Mouse (Mus musculus) C2C12 (cell line): ENCODE measurements around the gene Hrct1. TPM values are rescaled to one million over a fixed set of nuclear protein-coding genes. Genes with fewer than 3 reads are reported as not detected.

Experiments used
- H3K27me3 ChIP-seq: one replicate; pipeline ENCODE4 v1.6.1; 2011; ENCODE audit not compliant: control insufficient read depth, insufficient read depth, insufficient read length
- H3K36me3 ChIP-seq: one replicate; pipeline ENCODE4 v1.6.1; 2011; ENCODE audit not compliant: control insufficient read depth, insufficient read depth
- H3K4me3 ChIP-seq: one replicate; pipeline ENCODE4 v1.5.1; 2011; ENCODE audit warnings: mild to moderate bottlenecking, control low read depth; ENCODE audit not compliant: poor library complexity, insufficient read depth, severe bottlenecking
- H3K79me2 ChIP-seq: one replicate; pipeline ENCODE4 v1.6.1; 2011; ENCODE audit not compliant: control insufficient read depth, insufficient read depth
- H3K79me3 ChIP-seq: one replicate; pipeline ENCODE4 v1.6.1; 2011; ENCODE audit warnings: low read depth, control low read depth
- H3ac ChIP-seq: one replicate; pipeline ENCODE3; 2011; ENCODE audit warnings: low read depth; ENCODE audit not compliant: control insufficient read depth, insufficient read length
- CEBPB ChIP-seq: IDR thresholded peaks from one replicate; pipeline ENCODE4 v1.6.1; 2011; ENCODE audit warnings: low read depth, mild to moderate bottlenecking, control low read depth, moderate library complexity
- CTCF ChIP-seq: IDR thresholded peaks from one replicate; pipeline ENCODE4 v1.5.1; 2011; ENCODE audit not compliant: control insufficient read depth, insufficient read depth, insufficient read length
- FOSL1 ChIP-seq: IDR thresholded peaks from one replicate; pipeline ENCODE4 v1.8.0; 2011; ENCODE audit warnings: mild to moderate bottlenecking, low read length; ENCODE audit not compliant: poor library complexity, insufficient read depth, severe bottlenecking
- MAX ChIP-seq: IDR thresholded peaks from one replicate; pipeline ENCODE4 v1.6.1; 2011; ENCODE audit warnings: mild to moderate bottlenecking, control low read depth
- MYOD1 ChIP-seq: IDR thresholded peaks from one replicate; pipeline ENCODE4 v1.6.1; 2011; ENCODE audit warnings: low read depth; ENCODE audit not compliant: control insufficient read depth, insufficient read length
- MYOG ChIP-seq: IDR thresholded peaks from one replicate; pipeline ENCODE4 v1.6.1; 2011; ENCODE audit not compliant: control insufficient read depth, insufficient read length; ENCODE audit errors: extremely low read depth
- USF1 ChIP-seq: IDR thresholded peaks from one replicate; pipeline ENCODE4 v1.6.1; 2011; ENCODE audit warnings: low read depth, mild to moderate bottlenecking, control low read depth, moderate library complexity
- polyA plus RNA-seq: library from polyadenylated mRNA; unstranded; fragments of >200 nt; fragmentation: generic; extraction: Trizol; gene quantifications from one replicate; pipeline ENCODE4 v1.2.1, GENCODE M21; 2012; ENCODE audit warnings: missing spikeins

Gene Hrct1
- polyA plus RNA-seq, 1 experiment = 5.0 TPM

DNA sequence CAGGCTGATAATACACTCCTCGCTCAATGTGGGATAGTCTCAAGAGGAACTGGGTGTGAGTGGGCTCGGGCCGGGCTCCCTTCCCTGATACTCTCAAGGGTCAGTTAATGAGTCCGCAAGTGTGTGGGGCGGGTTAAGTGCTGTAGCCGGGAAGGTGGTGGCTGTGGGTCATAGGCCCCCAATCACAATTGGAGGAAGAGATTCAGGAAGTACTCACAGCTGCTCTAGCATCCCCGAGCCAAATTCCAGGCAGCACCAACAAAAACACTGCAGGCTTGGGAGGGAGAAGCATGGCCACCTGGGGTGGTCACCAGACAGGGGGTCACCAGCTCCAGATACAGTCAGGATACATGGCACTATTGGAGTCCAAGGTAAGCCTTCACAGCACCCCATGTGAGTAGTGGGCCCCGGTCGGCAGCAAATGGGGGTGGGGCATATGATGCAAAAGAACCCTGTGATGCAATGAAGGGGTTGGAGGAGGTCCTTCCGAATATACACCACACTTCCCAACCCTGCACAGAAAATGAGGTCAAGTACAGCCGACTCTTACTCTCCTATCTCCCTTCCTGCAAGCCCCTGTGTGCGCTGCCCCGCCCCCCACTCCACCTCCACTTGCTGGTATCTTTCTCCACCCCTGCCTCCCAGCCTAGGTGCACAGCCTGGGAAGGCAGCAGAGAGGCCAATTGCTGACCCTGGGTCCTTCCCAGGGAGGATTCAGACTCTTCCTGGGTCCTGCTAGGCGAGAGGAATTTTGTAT, 3.0 kb downstream of the Hrct1 start, which contains the start of gene Spaar:
Gene Spaar (plus strand): TSS at position 241 of the 757 bp plus-strand sequence.
- TF ChIP-seq CEBPB (no peak), MYOG (no peak), USF1 (no peak), MYOD1 (no peak), MAX (no peak), FOSL1 (no peak), CTCF (no peak)

DNA sequence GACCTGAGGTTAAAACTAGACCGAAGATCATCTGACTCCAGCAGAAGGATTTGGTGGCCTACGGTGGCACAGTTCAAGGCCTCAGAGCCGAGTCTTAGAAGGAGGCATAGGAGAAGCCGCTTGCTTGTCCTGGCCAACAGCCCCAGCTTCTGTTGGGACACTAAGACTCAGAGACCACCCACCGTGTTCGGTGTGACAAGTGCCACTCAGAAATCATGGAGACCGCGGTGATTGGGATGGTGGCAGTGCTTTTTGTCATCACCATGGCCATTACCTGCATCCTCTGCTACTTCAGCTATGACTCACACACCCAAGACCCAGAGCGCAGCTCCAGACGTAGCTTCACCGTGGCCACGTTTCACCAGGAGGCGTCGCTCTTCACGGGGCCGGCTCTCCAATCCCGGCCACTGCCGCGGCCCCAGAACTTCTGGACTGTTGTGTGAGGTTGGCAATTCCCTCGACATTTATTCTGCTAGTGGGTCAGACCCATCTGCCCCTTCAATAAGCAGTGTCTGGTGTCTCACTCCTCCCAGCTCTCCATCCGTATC, 3.8 kb downstream of the Hrct1 start:
- Histone ChIP-seq H3ac (no peak overlapping the region), H3K79me2 (no peaks in the 10 kb centered on the region), H3K79me3 (no peaks in the 10 kb centered on the region), H3K4me3 (no peak overlapping the region), H3K36me3 (no peaks in the 10 kb centered on the region), H3K27me3 (no peaks in the 10 kb centered on the region)
- TF ChIP-seq MYOD1 = no peak
- no peak for TF ChIP-seq CEBPB
- TF ChIP-seq USF1 = no peak
- no peak for TF ChIP-seq MAX
- no peak for TF ChIP-seq FOSL1
- TF ChIP-seq MYOG = no peak
- TF ChIP-seq CTCF = no peak

More for the DNA sequence above, 3.0 kb downstream of the Hrct1 start, which contains the start of gene Spaar:
- Histone ChIP-seq H3K27me3 (no peaks in the 10 kb centered on the region), H3K4me3 (no peak within 1 kb of the TSS), H3K79me3 (no peaks in the 10 kb centered on the region), H3K79me2 (no peaks in the 10 kb centered on the region), H3ac (peak within 1 kb of the TSS; percentile 55), H3K36me3 (no peaks in the 10 kb centered on the region)

DNA sequence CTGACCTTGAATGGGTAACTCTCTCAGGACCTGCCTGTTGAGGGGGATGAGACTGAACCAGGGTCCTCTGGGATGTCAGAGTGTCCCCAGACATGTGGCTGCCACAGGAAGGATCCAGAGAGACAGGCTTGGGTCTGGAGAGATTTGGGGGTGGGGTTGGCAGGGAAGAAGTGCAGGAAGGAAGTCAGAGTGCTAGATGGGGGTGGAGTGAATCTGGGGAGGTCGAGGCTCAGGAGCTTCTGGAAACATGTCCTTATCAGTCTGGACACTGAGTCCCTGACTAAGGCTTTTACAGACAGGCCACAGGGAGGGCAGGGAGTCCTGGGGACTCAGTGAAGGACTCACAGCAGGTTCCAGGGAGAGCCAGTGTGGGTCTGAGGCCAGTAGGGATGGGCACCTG, 5.2 kb downstream of the Hrct1 start:
- Histone ChIP-seq H3K4me3 (no peak overlapping the region), H3K79me2 (no peaks in the 10 kb centered on the region), H3K27me3 (no peaks in the 10 kb centered on the region), H3K79me3 (no peaks in the 10 kb centered on the region), H3ac (no peak overlapping the region), H3K36me3 (no peaks in the 10 kb centered on the region)
- no peak for TF ChIP-seq MAX
- no peak for TF ChIP-seq MYOD1
- no peak for TF ChIP-seq CTCF
- no peak for TF ChIP-seq CEBPB
- no peak for TF ChIP-seq MYOG
- no peak for TF ChIP-seq FOSL1
- TF ChIP-seq USF1 = no peak

DNA sequence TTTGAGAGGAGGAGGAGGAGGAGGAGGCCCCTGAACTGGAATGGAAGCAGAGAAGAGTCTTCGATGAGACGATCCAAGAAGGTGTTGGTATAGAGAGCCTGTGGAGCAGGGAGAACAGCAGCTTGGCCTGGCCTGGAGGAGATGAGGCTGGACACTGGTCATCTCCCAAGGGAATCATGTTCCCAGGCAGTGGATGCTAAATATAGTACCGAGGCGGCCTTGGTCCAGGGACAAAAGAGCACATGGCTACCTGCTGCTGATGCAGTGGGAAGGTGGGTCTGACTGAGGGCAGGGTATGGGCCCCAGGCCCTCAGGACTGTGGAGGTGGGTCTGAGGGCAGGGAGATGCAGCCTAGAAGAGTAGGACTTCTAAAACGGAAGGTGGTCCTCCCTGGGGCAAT, 6.2 kb downstream of the Hrct1 start:
- Histone ChIP-seq H3K27me3 (no peaks in the 10 kb centered on the region), H3K4me3 (no peak overlapping the region), H3ac (no peak overlapping the region), H3K79me2 (no peaks in the 10 kb centered on the region), H3K79me3 (no peaks in the 10 kb centered on the region), H3K36me3 (no peaks in the 10 kb centered on the region)
- TF ChIP-seq MAX (no peak), USF1 (no peak), CEBPB (no peak)

DNA sequence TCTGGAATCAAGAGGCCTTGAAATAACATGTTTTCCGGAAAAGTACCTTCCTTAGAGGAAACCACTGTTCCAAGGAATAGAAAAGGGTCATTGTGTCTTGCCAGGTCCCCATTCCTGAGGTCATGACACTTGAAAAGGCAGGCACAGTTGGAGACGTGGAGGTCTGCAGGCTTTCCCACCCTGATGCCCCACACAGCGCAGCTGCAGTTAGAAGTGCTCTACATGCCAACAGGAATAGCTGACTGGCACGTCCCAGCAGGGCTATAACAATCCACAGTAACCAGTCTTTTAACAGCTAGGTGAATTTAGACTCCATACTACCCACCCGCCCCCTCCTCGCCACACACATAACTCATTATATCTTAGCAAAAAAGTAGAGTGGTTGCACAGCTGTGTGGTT, 10.2 kb downstream of the Hrct1 start:
- no peaks in the 10 kb centered on the region for H3K36me3 ChIP-seq
- H3K4me3 ChIP-seq = no peak overlapping the region
- H3K79me2 ChIP-seq = no peaks in the 10 kb centered on the region
- TF ChIP-seq MAX = no peak
- TF ChIP-seq USF1 = no peak
- no peak for TF ChIP-seq CTCF
- TF ChIP-seq MYOG = no peak
- no peak for TF ChIP-seq MYOD1
- no peak for TF ChIP-seq CEBPB
- TF ChIP-seq FOSL1 = no peak
- no peak overlapping the region for H3ac ChIP-seq
- H3K27me3 ChIP-seq = no peaks in the 10 kb centered on the region
- H3K79me3 ChIP-seq = no peaks in the 10 kb centered on the region

DNA sequence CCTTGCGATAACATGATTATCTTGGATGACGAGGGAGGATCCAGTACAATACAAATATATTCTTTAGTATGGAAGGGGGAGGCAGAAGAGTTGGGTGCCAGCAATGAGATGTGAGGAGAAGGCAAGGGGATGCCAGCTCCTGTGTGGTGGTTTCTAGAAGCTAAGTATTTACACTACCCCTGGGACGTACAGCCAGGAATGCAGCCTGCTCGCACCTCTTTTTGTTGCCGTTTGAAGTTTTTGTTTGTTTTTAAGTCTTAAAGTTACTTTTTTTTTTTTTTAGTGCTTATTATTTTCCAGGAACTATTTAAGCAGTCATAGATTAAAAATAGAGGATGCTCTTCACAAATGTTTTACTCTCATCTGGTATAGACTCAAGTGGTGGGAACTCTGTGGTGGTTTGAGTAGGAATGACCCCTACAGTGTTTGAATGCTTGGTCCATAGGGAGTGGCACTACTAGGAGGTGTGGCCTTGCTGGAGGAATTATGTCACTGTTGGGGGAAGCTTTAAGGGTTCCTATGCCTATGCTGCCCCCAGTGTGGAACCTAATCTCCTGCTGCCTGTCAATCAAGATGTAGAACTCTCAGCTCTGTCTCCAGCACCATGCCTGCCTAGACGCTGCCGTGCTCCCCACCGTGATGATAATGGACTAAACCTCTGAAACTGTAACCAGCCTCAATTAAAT, 12.1 kb downstream of the Hrct1 start:
- Histone ChIP-seq H3K4me3 (no peak overlapping the region), H3K79me2 (no peaks in the 10 kb centered on the region), H3ac (no peak overlapping the region), H3K79me3 (no peaks in the 10 kb centered on the region), H3K36me3 (no peaks in the 10 kb centered on the region), H3K27me3 (no peaks in the 10 kb centered on the region)
- no peak for TF ChIP-seq MYOG
- TF ChIP-seq USF1 = no peak
- no peak for TF ChIP-seq MAX
- no peak for TF ChIP-seq CEBPB
- TF ChIP-seq FOSL1 = no peak
- no peak for TF ChIP-seq CTCF
- no peak for TF ChIP-seq MYOD1
